Mouse (Mus musculus) C3H10T1/2 (cell line): ENCODE measurements around the gene Tomm22. TPM values are rescaled to one million over a fixed set of nuclear protein-coding genes. Genes with fewer than 3 reads are reported as not detected.

Source experiments
- polyA plus RNA-seq, 2 experiments: library from polyadenylated mRNA; unstranded; fragments of >200 nt; fragmentation: generic; extraction: Trizol; gene quantifications; one replicate each; pipeline ENCODE4 v1.2.1; 2012; ENCODE audit warnings: missing spikeins in 2 of 2

Gene Tomm22
- polyA plus RNA-seq, result 100 to 1,000 TPM; 108 to 117 TPM

GRCm38 (mm10) chr15:79670249-79670971 lies at the start of gene Tomm22:
TSS of gene Tomm22 (plus strand) at chr15:79670861.

GRCm38 (mm10) chr15:79658531-79659375 lies 11.9 kb upstream of the Tomm22 start, which contains the start of the genes Fam227a and Cby1:
TSS of gene Fam227a (minus strand) at chr15:79658956.
TSS of gene Cby1 (plus strand) at chr15:79659199.

GRCm38 (mm10) chr15:79687646-79688267 lies 17.1 kb downstream of the Tomm22 start, which contains the start of gene Josd1:
TSS of gene Josd1 (minus strand) at chr15:79687919.

GRCm38 (mm10) chr15:79690426-79691022 lies 19.9 kb downstream of the Tomm22 start, which contains the start of gene Gtpbp1:
TSS of gene Gtpbp1 (plus strand) at chr15:79690845.

Other genes starting within 250 kb of the Tomm22 start
- gene Csnk1e, start 215.3 kb upstream of the Tomm22 start, polyA plus RNA-seq, result 10 to 100 TPM; 36.7 to 78.9 TPM
- gene Kcnj4, start 165.6 kb upstream of the Tomm22 start, polyA plus RNA-seq, result under 1 TPM in 1 of 2 experiments, not detected in 1; 0.04 TPM
- gene Kdelr3, start 154.4 kb upstream of the Tomm22 start, polyA plus RNA-seq, result 10 to 100 TPM; 32.3 to 63.8 TPM
- gene Ddx17, start 124.1 kb upstream of the Tomm22 start, polyA plus RNA-seq, result 100 to 1,000 TPM in 1 of 2 experiments, 10 to 100 TPM in 1; 13.2 to 129 TPM
- not detected for gene Dmc1, start 65.8 kb upstream of the Tomm22 start, polyA plus RNA-seq
- 1 to 10 TPM in 1 of 2 experiments, under 1 TPM in 1; 0.05 to 2.3 TPM for gene Fam227a, start 11.9 kb upstream of the Tomm22 start, polyA plus RNA-seq
- gene Cby1, start 11.7 kb upstream of the Tomm22 start, polyA plus RNA-seq, result 10 to 100 TPM; 45.2 to 87.1 TPM
- 10 to 100 TPM; 15.7 to 50.5 TPM for gene Josd1, start 17.1 kb downstream of the Tomm22 start, polyA plus RNA-seq
- gene Gtpbp1, start 20.0 kb downstream of the Tomm22 start, polyA plus RNA-seq, result 10 to 100 TPM; 41.7 to 42.9 TPM
- gene Sun2, start 71.7 kb downstream of the Tomm22 start, polyA plus RNA-seq, result 100 to 1,000 TPM in 1 of 2 experiments, 10 to 100 TPM in 1; 12.5 to 130 TPM
- 10 to 100 TPM; 33.6 to 80.7 TPM for gene Dnal4, start 107.0 kb downstream of the Tomm22 start, polyA plus RNA-seq
- gene Nptxr, start 133.9 kb downstream of the Tomm22 start, polyA plus RNA-seq, result 10 to 100 TPM; 32.5 to 82.6 TPM
- gene Npcd, start 163.4 kb downstream of the Tomm22 start, polyA plus RNA-seq, result under 1 TPM; 0.02 to 0.34 TPM
- gene Cbx6, start 163.8 kb downstream of the Tomm22 start, polyA plus RNA-seq, result 100 to 1,000 TPM in 1 of 2 experiments, 10 to 100 TPM in 1; 60.9 to 167 TPM
- gene Apobec3, start 220.8 kb downstream of the Tomm22 start, polyA plus RNA-seq, result 10 to 100 TPM; 13.0 to 41.5 TPM